Mouse (Mus musculus): ENCODE results near the gene Gm14597.
"Not testable (repeated sequence)": the region's sequence is repeated elsewhere in the genome, so short reads cannot be mapped to it uniquely, and the experiment has no call there.

- TF ChIP-seq CTCF (IDR thresholded peaks at IDR 0.05; ENCODE audit: low read depth, low read length); POLR2A (IDR thresholded peaks at IDR 0.05; ENCODE audit: borderline replicate concordance, low read depth, low read length): not testable (repeated sequence)
These were observed 2.6 kb upstream of the Gm14597 start for GRCm38 (mm10) chrX:53611395-53611794.
